Mouse (Mus musculus) CH12F3 (cell line): ENCODE measurements at regions not wholly inside any gene's neighbourhood (a gene's known extent, or its start where the extent isn't known, plus 50 kb on each side); places are given as distances from the start of the nearest gene placed in this dataset.

Experiments
- in situ Hi-C: fragments of 300-500 bp; cut with MboI; formaldehyde crosslinking; loops from 2 replicates; pipeline ENCODE4 v1.14.3; 2020; ENCODE audit warnings: low sequenced_read_pairs

DNA sequence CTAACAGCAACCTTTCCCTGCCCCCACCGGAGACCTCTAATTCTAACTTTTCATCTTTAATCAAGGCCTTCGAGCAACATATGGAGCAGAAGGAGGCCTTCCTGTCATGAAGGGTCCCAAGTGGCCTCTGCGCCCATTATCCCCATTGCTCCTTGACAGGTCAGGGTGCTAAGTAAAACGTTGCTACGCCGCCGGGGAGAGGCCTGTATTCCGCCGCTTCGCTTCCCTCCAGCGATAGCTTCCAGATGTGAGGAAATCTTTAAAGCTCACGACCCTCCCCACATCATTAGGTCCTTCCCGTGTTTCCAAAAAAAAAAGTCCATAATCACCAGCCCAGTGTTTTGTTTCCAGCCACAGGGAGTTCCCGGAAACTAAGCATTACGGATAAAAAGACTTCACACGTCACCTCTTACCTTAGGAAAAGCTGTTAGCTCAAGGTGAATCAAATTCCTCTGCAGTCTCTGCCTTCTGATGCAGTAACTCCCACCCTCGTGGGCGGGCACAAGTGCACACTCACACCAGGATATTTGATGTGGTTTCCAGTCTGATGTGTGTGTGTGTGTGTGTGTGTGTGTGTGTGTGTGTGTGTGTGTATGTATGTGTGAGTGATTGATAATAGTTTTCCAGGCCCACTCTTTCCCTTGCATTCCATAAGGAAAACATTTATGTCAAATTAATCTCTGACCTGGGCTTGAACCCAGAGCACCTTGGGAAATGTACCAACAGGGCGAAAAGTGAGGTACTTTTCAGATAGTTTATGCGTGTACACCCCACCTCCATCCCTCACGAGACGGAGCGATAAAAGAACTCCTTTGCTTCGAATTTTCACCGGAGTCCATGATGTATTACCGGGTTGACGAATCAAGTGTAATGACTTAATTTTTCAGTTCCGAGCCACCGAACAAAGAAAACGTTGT, 107.5 kb downstream of the Gm45692 start:
- in situ Hi-C loops, result no loop called here

DNA sequence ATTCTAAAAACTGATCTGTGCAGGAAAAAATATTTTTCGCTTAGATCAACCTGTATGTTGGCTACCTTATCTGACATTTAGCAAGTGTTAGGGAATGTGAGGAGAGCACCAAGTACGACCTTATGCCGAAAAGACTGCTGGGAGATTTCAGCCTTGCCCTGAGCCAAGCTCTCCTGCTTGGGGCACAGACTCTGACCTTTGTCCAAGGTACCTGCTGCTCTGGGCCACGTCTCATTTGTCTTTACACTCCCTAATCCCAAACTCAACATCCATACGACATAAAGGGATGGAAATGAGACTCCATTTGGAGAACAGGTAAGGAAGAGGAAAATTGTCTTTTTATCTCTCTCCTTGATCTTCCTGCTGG, 108.2 kb downstream of the Gm45692 start:
- in situ Hi-C loops, result no loop called here

DNA sequence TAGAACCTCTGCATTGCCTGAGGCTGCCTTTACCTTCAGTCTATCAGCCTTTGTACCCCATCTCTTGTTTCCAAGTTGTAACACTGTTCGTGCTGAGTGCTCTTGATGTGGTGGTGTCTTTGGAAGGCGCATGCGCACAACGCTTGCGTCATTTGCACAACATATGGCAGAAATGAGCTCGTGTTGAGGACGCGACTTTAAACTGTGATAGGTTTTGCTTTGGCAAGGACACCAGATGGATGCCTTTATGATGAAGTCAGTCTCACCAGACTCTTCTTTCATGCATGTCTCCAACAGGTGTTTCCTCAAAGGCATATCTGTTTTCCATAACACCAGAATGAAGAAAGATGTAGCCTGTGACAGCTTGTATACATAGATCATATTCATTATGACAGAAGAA, 110.2 kb downstream of the Gm45692 start:
- in situ Hi-C loops, result no loop called here

DNA sequence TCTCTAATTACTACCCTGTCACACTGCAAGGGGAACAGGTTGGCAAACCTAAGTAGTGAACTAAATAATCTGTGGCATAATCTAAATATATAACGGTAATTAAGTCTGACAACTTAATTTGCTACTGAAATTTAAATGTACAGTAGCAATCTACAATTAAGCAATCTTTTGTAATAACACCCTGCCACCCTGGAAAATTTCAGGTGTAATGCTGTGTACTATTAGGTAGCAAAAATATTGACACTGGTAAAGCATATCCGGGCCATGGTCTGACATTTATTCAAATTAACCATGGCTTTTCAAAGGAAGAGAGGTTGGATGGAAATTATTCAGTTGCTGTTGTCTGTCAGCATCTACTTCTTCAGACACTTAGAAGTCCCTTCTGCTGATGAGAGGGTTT, 119.7 kb downstream of the Gm45692 start:
- in situ Hi-C loops, result no loop called here

DNA sequence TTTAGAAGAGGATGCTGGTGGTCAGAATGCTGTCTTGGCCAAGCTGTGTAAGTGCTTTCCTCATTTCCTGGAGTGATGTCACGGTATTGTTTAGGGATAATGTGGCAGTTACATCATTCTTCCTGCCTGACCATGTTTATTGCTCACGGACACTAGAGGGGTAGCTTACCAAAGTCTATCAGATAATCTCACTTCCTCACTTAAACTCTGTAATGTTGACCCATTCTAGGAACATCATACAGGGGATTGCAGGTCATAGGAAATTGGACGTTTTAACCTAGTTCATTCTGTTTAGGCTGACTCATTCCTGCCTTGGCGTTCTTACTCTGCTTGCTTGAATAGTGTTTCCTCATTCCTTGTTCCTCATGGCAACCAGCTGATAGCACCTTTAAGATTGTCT, 120.3 kb downstream of the Gm45692 start:
- in situ Hi-C loops, result no loop called here

DNA sequence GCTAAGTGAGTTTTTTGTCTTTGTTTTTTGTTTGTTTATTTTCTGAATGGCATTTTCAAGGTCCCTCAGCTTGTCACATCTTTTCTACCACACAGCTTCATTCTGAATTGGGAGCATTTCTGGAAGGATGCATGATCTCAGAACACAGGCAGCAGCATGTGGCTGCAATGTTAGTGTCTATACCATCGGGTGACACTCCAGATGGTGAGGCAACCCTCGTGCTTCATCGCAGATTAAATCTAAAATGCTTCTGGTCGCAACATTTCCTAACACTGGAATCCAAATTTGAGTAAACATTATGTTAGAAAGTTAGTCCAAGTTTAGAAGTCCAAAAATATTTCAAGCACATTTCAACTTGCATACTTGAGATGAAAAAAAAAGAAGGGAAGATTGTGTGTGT, 124.4 kb downstream of the Gm45692 start:
- in situ Hi-C loops, result no loop called here

DNA sequence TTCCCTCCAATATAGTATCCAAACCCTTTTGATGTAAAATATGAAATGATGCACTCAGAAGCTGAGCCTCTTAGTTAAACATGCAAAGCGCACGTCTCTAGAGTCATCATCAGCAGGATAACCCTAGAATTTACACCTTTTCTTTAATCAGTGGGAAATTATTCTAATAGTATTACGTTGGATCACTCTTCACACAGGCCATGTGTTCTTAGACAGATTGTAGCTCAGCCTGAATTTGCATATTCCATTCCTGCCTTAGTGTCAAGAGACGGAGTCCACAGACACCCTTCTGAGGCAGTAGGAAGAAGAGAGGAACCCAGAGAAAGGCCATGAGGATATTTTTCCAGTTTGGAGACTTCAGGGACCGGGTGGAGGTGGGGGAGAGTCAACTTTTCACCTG, 125.0 kb downstream of the Gm45692 start:
- in situ Hi-C loops, result no loop called here

DNA sequence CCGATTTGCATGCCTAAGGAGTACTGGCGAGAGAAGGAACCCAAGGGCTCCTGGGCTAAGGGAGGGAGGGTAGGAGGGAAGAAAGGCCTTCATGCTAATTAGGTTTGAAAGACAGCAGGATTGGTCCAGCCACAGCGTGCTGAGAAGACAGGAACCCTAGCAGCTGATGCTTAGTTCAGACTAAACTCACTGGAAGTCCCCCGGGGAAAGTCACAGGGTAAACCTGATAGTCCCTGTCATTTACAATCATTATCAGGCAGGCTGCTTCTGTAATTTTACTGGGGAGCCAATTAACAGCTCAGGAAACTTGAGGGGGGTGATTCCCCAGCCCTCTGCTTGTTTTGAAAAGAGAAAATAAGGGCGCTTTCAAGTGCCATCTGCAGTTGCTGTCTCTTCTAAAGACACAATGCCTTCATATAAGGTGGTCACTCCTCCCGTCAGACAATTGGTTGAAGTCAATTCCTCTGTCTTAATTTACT, 135.9 kb downstream of the Gm45692 start:
- in situ Hi-C loops, result no loop called here

DNA sequence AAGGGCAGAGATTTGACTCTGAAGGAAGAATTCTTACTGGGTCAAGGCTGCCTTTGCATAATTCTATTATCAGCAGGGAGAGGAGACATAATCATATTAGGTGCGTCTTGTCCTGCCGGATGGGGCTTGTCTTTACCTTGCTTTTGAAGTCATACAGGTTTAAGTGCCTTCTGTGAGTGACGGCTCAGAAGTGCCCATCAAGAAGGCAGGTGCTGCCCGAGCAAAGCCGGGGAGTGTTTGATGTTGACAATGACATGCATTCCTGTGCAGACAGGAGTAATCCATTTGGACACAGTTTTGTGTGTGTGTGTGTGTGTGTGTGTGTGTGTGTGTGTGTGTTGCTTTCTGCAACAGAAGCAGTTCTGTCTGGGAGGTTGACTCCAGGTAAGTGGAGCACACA, 141.0 kb downstream of the Gm45692 start:
- in situ Hi-C loops, result no loop called here

DNA sequence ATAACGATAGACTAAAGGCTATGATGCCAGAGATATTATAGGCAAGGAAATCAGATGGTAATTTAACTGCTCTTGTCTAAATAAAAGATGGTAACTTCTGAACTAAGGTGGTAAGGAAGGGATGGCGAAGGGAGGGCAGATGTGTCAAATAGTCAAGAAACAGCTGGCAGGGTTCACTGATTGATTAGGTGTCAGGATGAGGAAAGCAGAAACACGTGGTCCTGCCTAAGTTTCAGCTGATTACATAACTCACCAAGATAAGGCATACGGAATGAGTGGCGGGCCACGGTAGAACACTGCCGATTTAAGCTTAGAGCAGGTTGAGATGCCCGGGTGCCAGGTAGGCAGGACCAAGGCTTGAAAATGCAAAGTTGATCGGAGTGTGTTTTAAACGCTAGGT, 143.2 kb downstream of the Gm45692 start:
- in situ Hi-C loops, result no loop called here

DNA sequence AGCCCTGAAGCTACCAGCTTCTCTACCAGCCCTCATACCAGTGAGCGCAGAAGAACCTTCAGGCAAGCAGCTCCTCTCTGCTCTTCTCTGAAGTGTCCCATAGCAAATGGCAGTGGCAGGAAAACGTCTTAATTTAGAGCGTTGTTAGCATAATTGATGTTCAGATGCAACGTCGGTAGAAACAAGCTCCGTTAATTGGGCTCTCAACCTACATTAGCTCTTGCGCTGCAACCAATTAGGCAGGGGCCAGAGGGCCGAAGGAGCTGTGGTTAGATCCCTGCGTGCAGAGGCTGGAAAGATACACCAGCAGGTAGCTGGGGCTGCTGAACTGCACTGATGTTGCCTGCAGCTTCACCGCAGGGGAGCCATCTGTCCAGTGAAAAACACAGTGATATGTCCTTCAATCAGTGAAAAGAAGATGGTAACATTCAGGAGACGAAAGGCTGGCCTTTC, 145.6 kb downstream of the Gm45692 start:
- in situ Hi-C loops, result no loop called here

DNA sequence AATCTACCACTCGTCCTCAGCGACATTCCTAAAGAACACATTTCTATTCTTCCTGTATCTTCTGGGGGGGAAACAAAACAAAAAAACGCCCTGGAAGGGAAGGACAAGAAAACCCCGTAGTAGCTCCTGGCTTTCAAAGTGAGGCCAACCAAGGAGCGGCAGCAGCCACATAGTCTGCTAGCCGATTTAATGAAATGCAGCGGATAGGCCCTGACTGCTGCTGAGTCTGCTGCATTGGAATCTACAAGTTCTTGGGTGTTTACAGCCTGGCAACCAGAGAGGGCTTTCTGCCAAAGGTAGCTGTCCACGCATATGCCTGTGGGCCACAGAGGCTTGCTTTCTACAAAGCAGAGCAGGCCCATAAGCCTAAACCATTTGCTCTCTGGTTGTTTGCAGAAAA, 146.0 kb downstream of the Gm45692 start:
- in situ Hi-C loops, result no loop called here

DNA sequence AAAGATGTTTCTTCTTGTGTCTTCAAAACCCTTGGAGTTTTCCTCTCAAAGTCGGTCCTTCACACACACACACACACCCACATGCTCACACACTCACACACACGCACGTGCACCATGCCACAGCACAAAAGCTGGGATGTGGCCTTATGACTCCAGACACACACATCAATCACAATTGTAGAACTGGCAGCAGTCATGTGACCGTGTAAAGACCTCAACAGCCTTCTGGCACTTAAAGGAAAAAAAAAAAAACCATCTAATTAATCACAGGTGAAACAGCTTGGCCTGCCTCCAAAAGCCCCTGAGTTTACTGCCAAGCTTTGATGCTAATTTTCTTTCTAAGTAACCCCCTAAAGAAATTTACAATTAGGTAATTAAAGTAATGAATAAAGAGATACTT, 147.1 kb downstream of the Gm45692 start:
- in situ Hi-C loops, result no loop called here

DNA sequence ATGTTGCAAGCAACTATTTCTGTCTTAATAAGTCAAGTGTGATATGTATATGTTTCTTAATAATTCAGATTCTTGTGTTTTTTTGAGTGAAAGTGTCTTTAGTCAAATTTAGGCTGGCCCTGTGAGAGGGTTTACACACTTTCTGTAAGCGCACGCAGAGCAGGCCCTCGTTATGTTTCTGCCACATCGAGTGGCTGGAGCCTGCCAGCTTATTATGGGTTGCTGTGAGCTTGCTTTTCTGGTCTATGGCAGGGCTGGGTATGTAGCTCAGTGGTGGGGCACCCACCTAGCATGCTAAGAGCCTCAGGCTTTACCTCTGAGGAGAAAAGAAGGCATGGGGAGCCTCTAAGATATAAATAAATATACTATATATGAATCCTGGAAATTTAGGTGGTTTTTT, 148.2 kb downstream of the Gm45692 start:
- in situ Hi-C loops, result no loop called here

DNA sequence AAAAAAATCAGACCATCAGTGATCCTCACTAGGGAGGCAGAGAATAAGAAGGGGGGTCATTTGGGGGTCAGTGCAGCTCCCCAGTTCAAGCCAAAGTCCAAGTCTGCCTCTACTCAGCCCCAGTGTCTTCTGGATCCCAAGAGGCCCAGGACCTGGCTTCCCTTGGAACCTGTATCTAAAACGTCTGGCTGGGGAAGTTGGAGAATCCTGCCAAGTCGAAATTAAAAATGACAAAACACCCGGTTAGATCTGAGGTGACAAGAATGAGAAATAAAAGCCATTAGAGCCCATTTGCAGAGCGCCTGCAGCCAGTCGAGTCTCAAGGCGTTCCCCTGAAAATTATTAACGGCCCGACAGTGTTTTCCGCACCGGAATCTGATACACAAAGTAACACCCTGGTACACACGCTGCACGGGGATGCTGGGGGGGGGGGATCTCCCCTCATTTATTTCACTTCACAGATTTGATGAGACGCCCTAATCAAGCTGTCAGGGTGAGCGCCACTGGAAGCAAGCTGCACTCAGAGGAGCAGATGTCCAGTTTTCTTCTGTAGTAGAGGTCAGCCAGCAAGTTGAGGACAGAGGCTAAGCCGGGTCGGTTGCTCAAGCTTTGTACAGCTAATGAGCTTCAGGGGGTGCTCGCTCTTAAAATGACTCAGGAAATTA, 149.5 kb downstream of the Gm45692 start:
- in situ Hi-C loops, result no loop called here

DNA sequence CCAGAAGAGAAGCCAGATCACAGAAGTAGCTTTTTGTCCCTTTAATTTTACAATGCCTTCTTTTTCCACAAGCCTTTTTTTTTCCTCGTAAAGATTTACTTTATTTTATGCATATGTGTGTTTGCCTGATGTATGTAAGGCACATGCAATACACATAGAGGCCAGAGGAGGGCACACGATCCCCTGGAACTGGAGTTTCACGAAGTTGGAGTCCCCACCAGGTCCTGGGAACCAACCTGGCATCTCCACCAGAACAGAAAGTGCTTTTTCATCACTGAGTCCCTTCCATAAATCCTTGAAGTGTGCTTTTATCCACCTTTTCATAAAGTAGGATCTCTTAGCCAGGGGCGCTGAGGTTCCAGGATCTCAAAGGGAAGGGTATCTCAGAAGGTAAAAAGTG, 152.8 kb downstream of the Gm45692 start:
- in situ Hi-C loops, result no loop called here

DNA sequence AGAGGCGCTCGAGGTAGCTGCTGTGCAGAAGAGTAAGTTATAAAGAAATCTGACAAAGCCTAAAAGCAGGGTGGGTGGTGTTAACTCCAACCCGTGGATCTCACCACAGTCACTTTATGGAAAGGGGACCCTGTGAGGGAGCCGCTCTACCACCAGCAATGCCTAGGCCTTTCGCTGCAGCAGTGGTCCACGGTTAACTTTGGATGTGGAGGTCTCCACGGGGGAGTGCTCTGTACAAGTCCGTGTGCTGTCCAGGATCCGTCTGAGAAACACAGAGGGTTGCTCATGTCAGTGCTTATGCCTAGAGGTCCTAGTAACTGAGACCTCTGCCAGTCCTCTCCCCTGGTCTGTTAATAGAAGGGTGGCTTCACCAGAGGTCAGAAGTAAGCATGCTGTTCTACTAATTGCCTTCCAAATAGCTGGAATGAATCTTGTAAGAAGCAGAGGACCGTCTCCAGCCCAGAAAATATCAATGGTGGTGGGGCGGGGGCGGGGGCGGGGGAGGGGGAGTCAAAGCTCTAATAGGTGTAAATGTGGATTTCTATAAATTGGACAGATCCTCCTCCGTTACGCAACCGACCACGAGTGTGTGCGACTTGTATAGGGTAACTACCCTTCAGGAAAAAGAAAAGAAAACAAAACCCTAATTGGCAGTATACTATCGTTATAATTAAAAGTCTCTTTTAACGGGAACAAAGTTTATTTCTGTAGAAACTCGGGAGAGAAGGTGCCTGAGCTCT, 153.5 kb downstream of the Gm45692 start:
- in situ Hi-C loops, result no loop called here

DNA sequence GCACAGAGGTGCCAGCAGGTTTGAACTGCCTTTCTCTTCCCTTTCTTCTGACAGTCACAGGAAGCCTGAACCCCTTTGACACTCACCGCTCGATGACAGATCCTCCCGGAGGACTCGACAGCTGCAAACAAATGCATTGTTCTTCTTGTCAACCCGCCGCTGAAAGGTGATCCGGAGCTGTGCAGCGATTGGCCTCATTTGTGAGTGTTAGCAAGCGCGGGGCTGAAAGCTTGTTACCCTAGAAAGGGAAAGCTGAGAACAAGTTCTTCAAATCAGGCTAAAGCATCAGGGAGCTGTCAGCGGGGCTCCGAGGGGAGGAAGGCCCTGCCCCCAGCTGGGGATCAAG, 154.1 kb downstream of the Gm45692 start:
- in situ Hi-C loops, result no loop called here

DNA sequence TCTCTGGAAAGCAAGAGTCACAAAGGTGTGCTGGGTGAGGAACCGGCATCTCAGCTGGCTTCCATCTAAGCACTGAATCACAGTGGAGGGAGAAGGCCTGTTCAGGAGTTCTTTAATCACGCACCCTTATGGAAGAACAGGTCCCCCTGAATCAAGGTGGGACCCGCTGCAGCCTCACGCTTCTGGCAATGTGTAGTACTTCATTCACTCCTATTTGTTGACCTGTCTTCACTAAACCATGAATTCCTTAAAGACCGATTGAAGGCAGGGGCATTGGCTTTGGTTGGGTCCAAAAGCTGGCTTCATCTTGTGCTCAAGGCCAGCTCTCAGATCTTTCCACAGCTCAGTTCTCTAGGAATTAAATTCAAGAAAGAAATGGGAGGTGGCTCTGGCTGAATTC, 154.5 kb downstream of the Gm45692 start:
- in situ Hi-C loops, result no loop called here

DNA sequence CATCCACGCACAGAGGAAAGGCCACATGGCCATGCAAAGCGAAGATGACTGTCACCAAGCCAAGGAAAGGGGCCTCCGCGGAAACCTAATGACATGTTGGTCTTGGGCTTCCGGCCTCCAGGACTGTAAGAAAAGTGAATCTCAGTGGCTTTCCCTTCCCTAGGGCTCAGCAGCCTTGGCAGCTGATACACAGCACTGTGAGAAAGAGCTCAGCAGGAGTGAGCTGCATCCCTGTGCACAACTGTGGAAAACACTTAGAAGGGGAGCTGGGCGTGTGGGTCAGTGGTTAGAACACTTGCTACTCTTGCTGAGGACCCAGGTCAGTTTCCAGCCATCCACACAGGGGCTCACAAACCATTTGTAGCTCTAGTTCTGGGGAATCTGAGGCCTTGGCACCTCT, 155.1 kb downstream of the Gm45692 start:
- in situ Hi-C loops, result no loop called here

DNA sequence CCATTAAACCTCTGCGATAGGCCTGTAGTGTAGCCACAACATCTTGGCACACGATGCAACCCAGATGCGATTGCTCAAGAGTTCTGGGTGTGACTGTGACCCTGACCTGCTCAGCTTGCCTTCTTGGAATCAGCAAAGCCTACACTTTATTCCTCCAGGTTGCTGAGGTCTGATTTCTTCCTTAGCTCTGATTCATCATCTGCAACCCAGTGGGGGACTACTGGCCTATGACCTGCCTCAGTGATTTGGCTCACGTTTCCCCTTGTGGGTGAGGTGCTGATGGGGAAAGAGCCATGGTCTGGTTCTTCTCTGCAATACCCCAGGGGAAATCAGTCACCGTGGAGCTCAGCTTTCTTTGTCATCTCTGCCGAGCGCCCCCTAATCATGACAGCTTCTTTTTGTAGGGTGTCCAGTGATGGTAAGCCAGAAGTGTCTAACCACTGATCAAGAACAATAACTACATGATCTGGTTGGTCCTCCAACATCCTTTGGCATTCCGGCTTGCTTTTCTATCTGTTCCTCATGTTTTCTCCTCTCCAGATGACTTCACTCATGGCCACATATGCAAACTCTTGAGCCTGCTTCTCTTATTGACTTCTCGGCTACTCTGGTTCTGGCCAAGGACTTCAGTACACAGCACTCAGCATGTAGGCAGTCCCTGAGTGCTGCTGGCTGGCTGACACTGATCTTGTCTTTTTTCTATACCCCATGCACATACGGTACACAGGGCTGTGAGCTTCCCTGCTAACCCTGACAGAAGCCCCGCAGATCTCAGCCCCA, 163.0 kb downstream of the Gm45692 start:
- in situ Hi-C loops, result no loop called here
